Comparison of ENCODE assay signal across 12 mouse cellular contexts in genomic region chr6:94688722-94689121, GRCm38 (mm10). TPM values are rescaled to one million over a fixed set of nuclear protein-coding genes. Genes with fewer than 3 reads are reported as not detected.
DNase-seq lines count a peak whose midpoint lies in the region; ATAC-seq lines count a peak whose summit lies in the region.
"Had no signal": no experiment of that assay in that cellular context is flagged by ENCODE, and none has a peak within 500 bp of the region (broad histone marks: within the 10 kb centered on the region; RNA-seq: fewer than 3 reads in every experiment).

No protein-coding gene starts in this region.

- DNase-seq in embryo, embryonic 10 days (ENCODE audit: low spot score) = peak; percentile 67
- DNase-seq in embryo, embryonic 9.5 days (ENCODE audit: extremely low spot score) = no peak
- DNase-seq in testis, postnatal 10 days (ENCODE audit: low spot score) = peak; percentile 52
- no peak for DNase-seq in testis, postnatal 14 days (ENCODE audit: low spot score)
- DNase-seq in layer of hippocampus, adult 9-10 months (ENCODE audit: low spot score) = no peak
- DNase-seq in layer of hippocampus, adult 11-12 months (ENCODE audit: low spot score) = no peak
- DNase-seq in frontal cortex, postnatal 10 days (ENCODE audit: low spot score in 2 of 2) = no peak
- DNase-seq: B cell, adult 2 months; layer of hippocampus, adult 9-11 months had no signal

- ATAC-seq in intestine, embryonic 16.5 days = peak; percentile 45; the same call in 1 of the 2 replicates
- ATAC-seq: forebrain, embryonic 13.5 days; midbrain, embryonic 13.5 days had no signal

- no peaks in the 10 kb centered on the region for H3K27me3 ChIP-seq in intestine, embryonic 16.5 days (replicated peaks; ENCODE audit: control insufficient read depth, insufficient read depth, low read length)
- H3K27me3 ChIP-seq: forebrain, embryonic 13.5 days; midbrain, embryonic 13.5 days had no signal

- no peaks in the 10 kb centered on the region for H3K36me3 ChIP-seq in intestine, embryonic 16.5 days (ENCODE audit: control insufficient read depth, insufficient read depth, low read length)
- H3K36me3 ChIP-seq: midbrain, embryonic 13.5 days had no signal

- H3K4me2 ChIP-seq in intestine, embryonic 16.5 days (ENCODE audit: low read depth, low read length) = no peak overlapping the region
- H3K4me2 ChIP-seq: forebrain, embryonic 13.5 days; midbrain, embryonic 13.5 days had no signal

- 0 out of 2 replicates have a peak overlapping the region, but pooled peaks have one; percentile 36 for H3K27ac ChIP-seq in intestine, embryonic 16.5 days (ENCODE audit: low read length)
- H3K27ac ChIP-seq: forebrain, embryonic 13.5 days; midbrain, embryonic 13.5 days had no signal

- H3K4me3 ChIP-seq in intestine, embryonic 16.5 days (ENCODE audit: low read length) = no peak overlapping the region
- H3K4me3 ChIP-seq: forebrain, embryonic 13.5 days; midbrain, embryonic 13.5 days had no signal

- H3K9ac ChIP-seq in intestine, embryonic 16.5 days (ENCODE audit: low read depth, low read length) = no peak overlapping the region
- H3K9ac ChIP-seq: forebrain, embryonic 13.5 days; midbrain, embryonic 13.5 days had no signal

- no peaks in the 10 kb centered on the region for H3K9me3 ChIP-seq in intestine, embryonic 16.5 days (ENCODE audit: control insufficient read depth, low read length)
- H3K9me3 ChIP-seq: forebrain, embryonic 13.5 days; midbrain, embryonic 13.5 days had no signal

- 54% methylated on average over 4 of the region's 4 CpGs for WGBS in intestine, embryonic 16.5 days

- peaks cover 69% of the 10 kb centered on the region for H3K4me1 ChIP-seq in intestine, embryonic 16.5 days (ENCODE audit: control insufficient read depth, insufficient read depth, low read length)

RNA-seq across cellular contexts. Expression of gene Lrig1, which starts 11.2 kb away (rescaled TPM):
- 11.8 and 14.7 TPM in 2 replicates for polyA plus RNA-seq in intestine, embryonic 16.5 days (2015; fragmentation: Nextera tagmentation; extraction: Ambion mirVana)

Comparison
In these comparisons a context has a peak if more than half of its experiments do, and no peak if none do; other contexts are left out.
1. DNase-seq: peak in embryo, embryonic 10 days (single experiment) and testis, postnatal 10 days (single experiment); none in embryo, embryonic 9.5 days (single experiment), testis, postnatal 14 days (single experiment), layer of hippocampus, adult 9-10 months (single experiment), layer of hippocampus, adult 11-12 months (single experiment) and frontal cortex, postnatal 10 days (0 of 2).